7 mouse cellular contexts compared by ENCODE assay signal in genomic region chrX:37048066-37048889, GRCm38 (mm10). TPM values are rescaled to one million over a fixed set of nuclear protein-coding genes. Genes with fewer than 3 reads are reported as not detected.
A peak's percentile ranks its signal among the peaks of the same experiment; 100 is the strongest.
DNase-seq lines count a peak whose midpoint lies in the region; ATAC-seq lines count a peak whose summit lies in the region.

Sowahd (plus strand) TSS chrX:37048845.

- peaks cover 53% of the 10 kb centered on the region for H3K27me3 ChIP-seq in forebrain, embryonic 13.5 days
- peaks cover 79% of the 10 kb centered on the region for H3K27me3 ChIP-seq in limb, embryonic 13.5 days
- peaks cover 11% of the 10 kb centered on the region; the same call in 1 of the 2 replicates for H3K27me3 ChIP-seq in neural tube, embryonic 15.5 days (replicated peaks)

- DNase-seq in retina, postnatal 1 day, result peak; percentile 15
- no peak for DNase-seq in retina, embryonic 14.5 days (ENCODE audit: low spot score)
- DNase-seq in left cerebral cortex, postnatal 25 days (ENCODE audit: low spot score in 2 of 2), result no peak
- no peak for DNase-seq in natural killer cell, adult 2 months (ENCODE audit: low spot score in 2 of 2)

- peak within 1 kb of the TSS; percentile 38 for H3K4me3 ChIP-seq in forebrain, embryonic 13.5 days
- peak within 1 kb of the TSS; percentile 41 for H3K4me3 ChIP-seq in limb, embryonic 13.5 days
- peak within 1 kb of the TSS; percentile 39 for H3K4me3 ChIP-seq in neural tube, embryonic 15.5 days (replicated peaks)

- ATAC-seq in forebrain, embryonic 13.5 days, result no peak
- 0 out of 2 replicates have a peak, but pooled peaks have one; percentile 28 for ATAC-seq in limb, embryonic 13.5 days (ENCODE audit: low FRiP score, low read depth)
- peak; percentile 45; the same call in 1 of the 2 replicates for ATAC-seq in neural tube, embryonic 15.5 days (ENCODE audit: low FRiP score)

- no peaks in the 10 kb centered on the region for H3K36me3 ChIP-seq in forebrain, embryonic 13.5 days (ENCODE audit: poor library complexity, severe bottlenecking)
- no peaks in the 10 kb centered on the region for H3K36me3 ChIP-seq in limb, embryonic 13.5 days
- no peaks in the 10 kb centered on the region for H3K36me3 ChIP-seq in neural tube, embryonic 15.5 days

- H3K9ac ChIP-seq in forebrain, embryonic 13.5 days, result peak within 1 kb of the TSS; percentile 54
- no peak within 1 kb of the TSS for H3K9ac ChIP-seq in limb, embryonic 13.5 days
- peak within 1 kb of the TSS; percentile 37; the same call in 1 of the 2 replicates for H3K9ac ChIP-seq in neural tube, embryonic 15.5 days (replicated peaks)

- WGBS in forebrain, embryonic 13.5 days, result 17% methylated on average over 32 of the region's 38 CpGs
- 14% methylated on average over 29 of the region's 38 CpGs for WGBS in limb, embryonic 13.5 days
- 25% methylated on average over 38 of the region's 38 CpGs for WGBS in neural tube, embryonic 15.5 days

- H3K4me1 ChIP-seq in forebrain, embryonic 13.5 days, result peaks cover 10% of the 10 kb centered on the region
- peaks cover 11% of the 10 kb centered on the region; the same call in 1 of the 2 replicates for H3K4me1 ChIP-seq in limb, embryonic 13.5 days
- peaks cover 14% of the 10 kb centered on the region for H3K4me1 ChIP-seq in neural tube, embryonic 15.5 days

- no peak within 1 kb of the TSS for H3K27ac ChIP-seq in forebrain, embryonic 13.5 days
- H3K27ac ChIP-seq in limb, embryonic 13.5 days, result no peak within 1 kb of the TSS
- no peak within 1 kb of the TSS for H3K27ac ChIP-seq in neural tube, embryonic 15.5 days (replicated peaks)

- H3K9me3 ChIP-seq in forebrain, embryonic 13.5 days (replicated peaks), result no peaks in the 10 kb centered on the region
- H3K9me3 ChIP-seq in limb, embryonic 13.5 days, result no peaks in the 10 kb centered on the region
- no peaks in the 10 kb centered on the region for H3K9me3 ChIP-seq in neural tube, embryonic 15.5 days (replicated peaks)

- H3K4me2 ChIP-seq in forebrain, embryonic 13.5 days, result peak within 1 kb of the TSS; percentile 70
- H3K4me2 ChIP-seq in limb, embryonic 13.5 days (replicated peaks), result peak within 1 kb of the TSS; percentile 66
- peak within 1 kb of the TSS; percentile 82 for H3K4me2 ChIP-seq in neural tube, embryonic 15.5 days

- intact Hi-C loops in left cerebral cortex, postnatal 25 days (cut with DNase I), result no loop called here

RNA-seq across cellular contexts. Expression of gene Sowahd, which starts in this region (rescaled TPM):
- polyA plus RNA-seq in forebrain, embryonic 13.5 days (2015; fragmentation: Nextera tagmentation; extraction: Ambion mirVana), result not detected in 2 replicates
- not detected in 2 replicates for polyA plus RNA-seq in limb, embryonic 13.5 days (2015; fragmentation: Nextera tagmentation; extraction: Ambion mirVana)
- not detected in 2 replicates for polyA plus RNA-seq in neural tube, embryonic 15.5 days (2015; fragmentation: Nextera tagmentation; extraction: Ambion mirVana)
- total RNA-seq in left cerebral cortex, postnatal 25 days (2021), result not detected

Comparison
In these comparisons a context has a peak if more than half of its experiments do, and no peak if none do; other contexts are left out.
1. Peak in ATAC-seq, H3K4me3 ChIP-seq and H3K4me2 ChIP-seq in limb, embryonic 13.5 days; RNA of the gene not detected or under 1 TPM.
2. Peak in ATAC-seq, H3K4me3 ChIP-seq, H3K9ac ChIP-seq and H3K4me2 ChIP-seq in neural tube, embryonic 15.5 days; RNA of the gene not detected or under 1 TPM.